Mouse (Mus musculus): ENCODE measurements at regions not wholly inside any gene's neighbourhood (a gene's known extent, or its start where the extent isn't known, plus 50 kb on each side); places are given as distances from the start of the nearest gene placed in this dataset.
A peak's percentile ranks its signal among the peaks of the same experiment; 100 is the strongest.

DNA sequence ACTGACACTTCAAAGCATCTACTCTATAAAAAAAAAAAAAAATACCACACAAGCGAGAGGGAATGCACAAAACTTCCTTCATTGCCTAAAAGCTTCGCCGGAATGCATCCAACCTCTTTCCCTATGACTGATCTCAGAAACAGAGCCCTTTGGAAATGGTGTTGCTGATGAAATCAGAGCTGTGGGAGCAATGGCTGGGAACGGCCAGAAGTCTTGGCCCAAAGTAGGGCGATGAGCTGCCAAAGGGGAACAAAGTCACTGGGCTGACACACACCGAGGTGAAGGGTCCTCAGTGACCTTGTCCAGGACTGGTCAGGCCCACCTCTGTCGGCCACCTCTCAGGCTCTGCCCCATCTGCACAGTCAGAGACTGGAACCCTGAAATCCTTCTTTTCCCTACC lies 353.6 kb upstream of the Arid1b start:
- intact Hi-C loops (cut with DNase I) = no loop called here
- peak; percentile 36 to 46 for DNase-seq

DNA sequence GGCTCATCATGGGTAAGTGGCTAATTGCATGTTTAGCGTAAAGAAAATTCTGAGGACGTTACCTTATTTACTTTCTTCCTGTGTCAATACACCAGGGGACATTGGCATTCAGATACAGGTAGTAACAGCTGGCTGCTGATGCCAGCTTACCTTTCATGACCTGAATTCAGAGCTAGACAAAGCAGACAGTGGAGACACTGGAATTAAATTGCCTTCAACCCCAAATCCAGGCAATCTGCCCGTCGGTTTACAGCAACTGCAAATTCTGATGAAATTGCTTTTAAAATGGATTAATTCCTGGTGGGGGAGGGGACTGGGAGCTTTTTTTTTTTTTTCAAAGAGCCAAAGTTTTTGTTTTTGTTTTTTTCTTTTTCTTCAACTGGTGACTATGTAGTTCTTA lies 353.0 kb upstream of the Arid1b start:
- DNase-seq = peak in 1 of 2 experiments; percentile 6
- intact Hi-C loops (cut with DNase I) = no loop called here

DNA sequence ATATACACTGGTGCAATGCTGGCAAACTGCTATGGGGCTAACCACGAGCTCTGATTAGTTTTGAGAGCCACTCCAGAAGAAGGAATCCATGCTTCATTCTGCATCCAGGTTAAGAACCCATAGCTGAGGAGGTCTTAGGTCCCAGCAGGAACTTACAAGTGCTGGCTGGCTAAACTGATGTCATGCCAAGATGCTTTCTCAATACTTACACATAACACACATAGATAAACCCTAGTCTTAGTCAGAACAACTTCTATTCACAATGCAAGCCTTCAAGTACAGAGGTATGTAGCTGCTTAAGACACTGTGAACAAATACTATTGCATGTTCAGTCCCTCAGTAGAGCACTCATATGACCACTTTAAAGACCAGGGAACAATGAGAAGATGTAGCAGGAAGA lies 352.1 kb upstream of the Arid1b start:
- intact Hi-C loops (cut with DNase I) = no loop called here
- DNase-seq = no peak

DNA sequence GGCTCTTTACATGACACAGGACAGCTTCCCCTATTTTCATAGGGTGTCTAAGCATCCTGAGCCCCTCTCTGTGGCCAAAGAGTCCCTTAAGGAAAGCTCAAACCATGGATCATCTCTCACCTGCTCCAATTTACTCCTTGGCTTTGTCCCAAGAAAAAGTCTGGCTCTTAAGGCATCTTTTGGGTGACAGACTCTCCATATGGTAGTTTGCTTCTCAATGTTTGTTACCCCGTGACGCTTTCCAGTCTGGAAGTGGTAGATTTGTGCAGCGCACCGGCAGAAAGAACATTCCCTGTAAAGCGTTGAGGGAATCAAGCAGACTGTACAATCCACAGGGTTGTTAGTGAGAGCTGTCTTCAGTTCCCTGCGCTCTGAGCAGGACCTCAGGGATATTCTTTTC lies 350.8 kb upstream of the Arid1b start:
- intact Hi-C loops (cut with DNase I) = no loop called here
- DNase-seq = no peak

DNA sequence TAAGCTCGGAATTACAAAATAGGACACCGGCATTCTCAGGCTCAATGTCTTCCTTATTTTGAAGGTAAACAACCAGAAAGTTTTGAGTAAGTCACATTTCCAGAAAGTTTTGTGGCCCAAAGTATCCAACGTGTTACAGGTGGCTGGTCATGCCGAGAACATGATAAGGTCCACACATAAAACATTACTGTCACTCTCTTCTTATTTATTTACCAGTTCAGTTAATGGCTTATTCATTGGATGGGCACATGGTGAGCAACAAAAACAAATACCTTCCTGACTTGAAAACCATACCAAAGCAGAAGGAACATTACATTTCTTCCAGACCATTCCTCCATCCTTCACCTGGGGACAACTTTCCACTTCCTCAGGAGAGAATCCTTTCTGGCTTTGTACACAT lies 345.5 kb upstream of the Arid1b start:
- intact Hi-C loops (cut with DNase I) = no loop called here
- no peak for DNase-seq

DNA sequence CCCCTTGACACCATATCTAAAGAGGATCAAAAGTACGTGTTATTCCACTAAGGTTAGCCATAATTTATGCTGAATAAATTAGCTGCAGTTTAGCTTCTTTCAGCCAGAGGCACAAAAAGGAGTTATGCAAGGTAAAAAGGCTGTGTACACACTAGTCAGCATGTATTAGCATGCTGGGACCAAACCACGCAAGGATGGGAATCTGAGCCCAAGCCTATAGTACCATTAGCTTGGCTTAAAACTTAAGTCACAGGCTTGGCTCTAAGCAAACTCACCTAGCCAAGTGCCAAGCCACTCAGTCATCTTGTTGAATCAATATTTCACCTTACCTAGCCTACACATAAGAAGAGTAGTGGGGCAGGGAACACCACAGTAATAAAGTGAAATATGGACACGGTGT lies 339.9 kb upstream of the Arid1b start:
- DNase-seq = no peak
- intact Hi-C loops (cut with DNase I) = no loop called here

DNA sequence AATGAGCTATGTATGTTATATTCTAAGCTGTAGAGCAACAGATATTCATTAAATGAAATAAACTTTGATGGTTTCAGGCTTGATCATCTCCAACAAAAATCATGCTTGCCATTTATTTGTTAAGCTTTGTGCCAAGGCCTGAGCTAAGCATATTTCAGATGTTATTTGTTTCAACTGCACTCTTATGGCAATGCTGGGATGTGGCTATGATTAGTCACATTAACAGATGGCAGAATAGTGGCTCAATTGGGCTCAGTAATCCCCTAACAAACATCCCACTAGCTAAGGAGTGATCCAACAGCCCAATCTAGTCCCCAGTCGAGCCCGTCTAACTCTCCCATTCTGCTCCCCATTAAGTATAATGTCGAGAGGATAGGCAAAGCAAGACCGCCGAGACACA lies 332.1 kb upstream of the Arid1b start:
- DNase-seq = no peak
- intact Hi-C loops (cut with DNase I) = no loop called here

DNA sequence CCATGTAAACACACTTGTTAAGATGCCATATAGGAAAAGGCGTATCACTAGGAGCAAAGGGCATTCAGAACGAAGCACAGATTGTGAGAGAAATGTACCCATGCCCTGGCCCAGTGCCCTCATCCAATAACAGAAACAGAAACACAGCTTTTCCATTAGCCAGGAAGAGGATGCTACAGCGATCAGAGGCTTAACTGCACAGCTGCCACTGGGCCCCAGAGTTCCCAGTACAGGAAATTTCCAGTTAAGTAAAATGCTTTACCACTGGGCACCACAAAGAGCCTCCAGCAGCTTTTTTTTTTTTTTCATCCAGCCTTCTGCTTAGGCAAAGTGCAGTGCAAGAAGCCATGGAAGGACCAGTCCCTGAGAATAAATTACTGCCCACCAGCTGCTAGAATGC lies 325.6 kb upstream of the Arid1b start:
- DNase-seq = no peak
- intact Hi-C loops (cut with DNase I) = no loop called here

DNA sequence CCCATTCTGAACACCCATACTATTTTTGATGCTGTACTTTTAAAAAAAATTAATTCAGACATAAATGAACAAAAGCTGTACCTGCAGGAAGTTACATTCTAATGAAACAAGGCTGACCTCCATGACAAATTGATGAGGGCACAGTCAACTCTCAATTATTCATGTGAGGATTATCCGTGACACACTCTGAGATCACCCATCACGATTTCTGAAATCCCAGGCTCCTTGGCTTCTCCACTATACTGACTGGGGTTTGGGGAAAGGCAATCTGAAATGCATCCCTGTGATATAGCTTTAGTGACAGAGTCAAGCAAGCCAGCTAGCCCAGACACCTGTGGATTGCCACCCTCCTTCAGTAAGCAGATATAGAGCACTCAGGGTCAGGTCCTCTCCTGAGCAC lies 320.9 kb upstream of the Arid1b start:
- no peak for DNase-seq
- intact Hi-C loops (cut with DNase I) = no loop called here

DNA sequence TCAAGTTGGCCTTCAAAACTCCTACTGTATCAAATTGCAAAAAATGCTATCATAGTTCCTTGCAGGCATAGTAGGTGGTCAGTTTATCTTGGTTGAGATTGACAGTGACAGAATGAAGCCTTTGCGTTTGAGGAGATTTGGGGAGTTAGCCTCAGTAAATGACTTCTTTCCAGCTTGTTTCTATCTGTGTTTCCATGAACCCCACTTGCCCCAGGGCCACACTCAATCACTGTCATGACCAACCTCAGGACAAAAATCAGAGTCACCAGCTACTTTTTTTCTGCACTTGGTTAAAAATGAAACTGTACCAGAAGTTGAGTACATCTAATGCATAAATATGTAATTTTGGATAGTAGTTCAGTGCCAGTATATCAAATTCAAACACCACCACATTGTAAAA lies 287.7 kb upstream of the Arid1b start:
- no peak for DNase-seq
- intact Hi-C loops (cut with DNase I) = no loop called here

DNA sequence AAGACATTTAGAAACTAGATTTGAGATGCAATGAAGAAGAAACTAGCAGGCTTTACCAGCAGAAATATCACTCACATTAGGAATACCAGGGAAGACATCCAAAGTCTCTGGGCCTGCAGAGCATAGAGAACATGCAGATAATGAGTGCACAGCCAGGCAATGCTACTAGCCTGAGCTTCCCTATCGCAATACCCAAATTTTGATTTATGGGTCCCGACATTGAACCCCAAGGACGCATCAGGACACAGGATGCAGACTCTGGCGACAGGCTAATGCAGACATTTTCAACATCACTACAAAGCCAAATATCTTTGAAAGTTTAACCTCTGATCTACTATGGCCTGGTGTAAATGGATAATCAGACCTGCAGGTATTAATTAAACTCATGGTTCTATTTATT lies 273.1 kb upstream of the Arid1b start:
- intact Hi-C loops (cut with DNase I) = no loop called here
- DNase-seq = no peak

DNA sequence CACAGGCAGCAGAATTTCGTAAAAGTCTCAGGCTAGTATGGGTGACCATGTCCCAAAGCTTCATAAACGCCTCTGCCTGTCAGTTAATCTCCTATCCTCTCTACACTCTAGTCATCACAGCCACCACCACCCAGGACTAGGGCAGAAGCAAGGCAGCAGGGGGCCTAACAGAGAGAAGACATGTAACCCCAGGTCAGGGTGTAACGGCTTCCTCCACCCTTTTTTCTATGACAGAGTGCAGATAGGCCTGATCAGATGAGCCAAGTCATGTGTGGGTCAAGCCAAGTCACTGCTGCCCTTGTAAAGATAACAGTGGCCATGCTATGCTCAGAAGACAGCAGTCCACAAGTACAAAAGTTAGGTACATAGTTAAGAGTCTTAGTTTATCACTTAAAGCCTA lies 270.1 kb upstream of the Arid1b start:
- intact Hi-C loops (cut with DNase I) = no loop called here

DNA sequence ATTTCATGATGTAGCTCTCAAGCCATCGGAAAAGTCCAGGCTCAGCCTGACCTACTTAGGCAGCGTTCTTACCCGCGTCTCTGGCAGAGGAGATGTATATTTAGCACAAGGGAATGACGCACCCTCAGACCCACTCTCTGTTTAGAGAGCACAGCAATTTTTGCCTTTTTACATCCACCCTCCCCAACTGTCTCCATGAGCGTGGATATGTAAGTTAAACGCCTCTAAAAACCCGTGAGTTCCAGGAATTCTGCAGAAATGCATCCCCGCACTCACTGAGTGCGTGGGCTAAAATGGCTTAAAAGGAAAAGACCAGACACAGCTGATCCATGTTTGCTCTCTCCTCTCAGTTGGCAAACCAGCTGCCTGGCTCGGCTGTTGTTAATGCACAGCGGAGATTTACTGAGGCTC lies 267.8 kb upstream of the Arid1b start:
- peak; percentile 30 to 37 for DNase-seq
- intact Hi-C loops (cut with DNase I) = no loop called here

More for the DNA sequence above, 270.1 kb upstream of the Arid1b start:
- no peak for DNase-seq

DNA sequence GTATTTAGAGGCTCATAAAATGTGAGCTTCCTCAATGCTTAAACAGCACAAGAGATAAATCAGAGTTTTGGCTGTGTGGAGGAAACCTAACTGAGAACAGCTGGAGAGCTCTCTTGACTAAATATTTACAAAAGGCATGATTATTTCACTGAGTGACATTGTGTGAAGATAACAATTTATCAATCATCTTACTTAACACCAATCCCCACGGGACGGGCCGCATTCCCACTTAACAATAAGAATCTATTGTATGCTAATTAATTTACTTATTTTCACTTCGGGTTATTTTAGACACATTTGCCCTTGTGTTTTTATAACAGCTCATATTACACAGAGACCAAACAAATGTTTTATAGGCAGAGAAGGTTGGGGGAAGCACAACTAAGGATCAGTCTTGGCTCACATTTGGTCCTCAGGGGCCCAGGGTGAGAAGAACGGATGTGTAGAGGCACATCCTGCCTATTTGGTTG lies 259.7 kb upstream of the Arid1b start:
- peak; percentile 66 to 67 for DNase-seq
- intact Hi-C loops (cut with DNase I) = no loop called here

DNA sequence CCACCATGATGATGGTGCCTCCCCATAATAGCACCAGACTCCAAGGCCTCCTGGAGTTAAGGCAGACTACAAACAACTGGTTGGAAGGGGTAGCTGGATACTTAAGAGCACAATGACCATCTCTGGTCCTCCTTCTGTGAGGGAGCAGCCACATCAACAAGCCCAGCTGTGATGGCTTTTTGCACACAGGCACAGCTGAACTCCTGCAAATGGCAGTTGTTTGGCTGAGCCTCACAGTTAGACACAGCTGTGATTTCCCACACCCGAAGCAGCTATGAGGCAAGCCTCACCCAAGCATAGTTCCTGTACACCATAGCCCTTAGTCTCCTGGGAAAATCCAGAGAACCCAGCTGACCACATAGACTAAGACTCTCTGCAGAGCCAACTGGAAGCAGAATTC lies 258.9 kb upstream of the Arid1b start:
- DNase-seq = peak; percentile 70 to 77
- intact Hi-C loops (cut with DNase I) = no loop called here

DNA sequence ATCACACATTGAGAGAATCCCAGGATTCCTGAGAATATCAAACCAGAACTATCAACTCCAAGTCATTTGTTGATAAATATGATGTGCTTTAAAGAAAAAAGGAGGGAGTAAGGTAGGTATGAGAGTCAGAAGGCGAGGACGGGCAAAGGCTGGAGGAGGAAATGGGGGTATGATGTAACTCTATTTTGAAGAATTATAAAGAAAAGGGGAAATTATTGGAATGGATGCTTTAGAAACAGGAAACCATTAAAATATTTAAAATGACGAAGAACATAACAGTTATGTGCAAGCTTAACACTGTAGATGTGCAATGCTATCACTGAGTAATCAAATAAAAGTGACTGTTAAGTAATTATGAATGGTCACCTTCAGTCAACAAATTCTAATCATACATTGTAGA lies 257.4 kb upstream of the Arid1b start:
- intact Hi-C loops (cut with DNase I) = no loop called here
- DNase-seq = no peak

DNA sequence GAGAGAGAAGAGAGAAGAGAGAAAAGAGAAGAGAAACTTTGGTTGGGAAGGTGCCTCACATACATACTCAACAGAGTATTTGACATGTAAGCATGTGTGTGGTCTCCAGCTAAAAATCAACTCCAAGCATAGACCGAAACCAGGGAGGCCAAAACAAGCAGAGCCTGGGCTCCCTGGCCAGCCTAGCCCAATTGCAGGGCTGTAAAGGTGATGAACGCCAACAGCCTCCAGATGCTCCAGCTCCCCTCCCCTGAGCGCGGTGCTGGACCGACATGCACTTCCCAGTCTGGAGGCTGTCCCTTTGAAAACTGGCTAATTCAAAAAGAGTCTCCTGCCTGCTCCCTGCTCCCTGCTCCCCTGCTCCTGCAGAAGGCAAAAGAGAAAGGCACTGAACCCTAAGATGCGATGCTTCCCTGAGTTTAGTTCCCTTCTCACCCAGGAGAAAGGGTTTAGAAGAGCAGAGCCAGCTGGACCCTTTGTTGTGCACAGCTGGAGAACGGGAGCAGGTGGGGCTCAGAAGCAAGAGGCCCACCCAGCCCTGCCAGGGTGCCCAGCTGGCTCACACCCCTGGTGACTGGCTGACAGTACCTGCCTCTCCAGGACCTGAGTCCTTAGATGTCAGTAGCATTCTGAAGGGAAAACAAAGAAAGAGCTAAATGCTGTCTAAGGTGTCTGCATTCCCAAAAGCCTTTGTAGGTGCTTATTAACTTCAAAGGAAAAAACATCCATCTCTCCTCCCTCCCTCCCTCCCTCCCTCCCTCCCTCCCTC lies 255.2 kb upstream of the Arid1b start:
- intact Hi-C loops (cut with DNase I) = no loop called here

DNA sequence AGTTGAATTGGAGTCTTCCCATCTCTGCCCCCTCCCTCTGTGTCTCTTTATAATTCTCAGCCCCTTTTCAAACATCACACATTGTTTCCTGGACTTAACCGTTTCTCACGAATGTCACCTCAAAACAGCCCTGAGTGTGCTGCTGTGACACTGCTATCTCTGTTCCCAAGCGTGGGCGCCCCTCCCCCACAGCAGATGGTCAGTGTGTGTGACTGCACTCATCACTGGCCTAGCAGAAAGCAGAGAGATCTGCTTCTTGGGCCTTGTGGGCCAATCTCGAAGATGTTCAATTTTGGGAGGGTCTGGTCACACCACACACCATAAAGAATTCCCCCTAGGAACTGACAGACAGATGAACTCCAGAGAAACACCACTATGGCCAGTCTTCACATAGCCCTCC lies 253.3 kb upstream of the Arid1b start:
- intact Hi-C loops (cut with DNase I) = no loop called here
- peak; percentile 35 to 38 for DNase-seq

More for the DNA sequence above, 255.2 kb upstream of the Arid1b start:
- DNase-seq = peak; percentile 17 to 40

DNA sequence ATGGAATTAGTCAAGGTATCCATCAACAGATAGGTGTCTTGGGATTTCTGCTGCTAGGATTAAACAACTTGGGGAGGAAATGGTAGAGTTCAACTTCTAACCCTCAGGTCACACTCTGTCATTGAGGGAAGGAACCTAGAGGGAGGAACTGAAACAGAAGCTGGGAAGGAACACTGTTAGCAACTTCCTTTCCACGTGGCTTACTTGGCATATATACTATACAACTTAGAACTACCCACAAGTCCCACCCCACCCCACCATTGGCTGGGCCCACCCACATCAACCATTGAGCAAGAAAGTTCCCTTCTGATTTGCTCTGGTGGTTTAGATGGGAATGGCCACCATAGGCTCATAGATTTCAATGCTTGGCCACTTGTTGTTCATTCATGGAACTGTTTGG lies 251.8 kb upstream of the Arid1b start:
- intact Hi-C loops (cut with DNase I) = no loop called here

DNA sequence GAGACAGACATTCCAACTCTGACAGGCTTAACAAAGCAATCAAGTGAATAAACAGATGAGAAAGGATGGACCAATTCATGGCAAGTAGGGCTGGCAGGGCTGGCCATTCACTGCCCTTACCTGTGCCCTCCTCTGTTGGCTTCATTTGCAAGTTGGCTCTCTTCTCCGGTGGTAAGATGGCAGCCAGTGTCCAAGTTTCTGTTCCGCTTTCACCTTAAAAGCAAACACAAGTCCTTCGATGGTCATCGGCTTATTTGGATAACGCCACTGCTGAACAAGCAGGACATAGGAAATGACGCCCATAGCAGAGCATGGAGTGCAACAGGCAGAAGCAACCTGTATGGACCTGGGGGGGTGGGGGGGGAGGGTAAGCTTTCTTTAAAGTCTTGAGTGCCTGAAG lies 231.2 kb upstream of the Arid1b start:
- DNase-seq = no peak
- intact Hi-C loops (cut with DNase I) = no loop called here

More for the DNA sequence above, 251.8 kb upstream of the Arid1b start:
- no peak for DNase-seq

DNA sequence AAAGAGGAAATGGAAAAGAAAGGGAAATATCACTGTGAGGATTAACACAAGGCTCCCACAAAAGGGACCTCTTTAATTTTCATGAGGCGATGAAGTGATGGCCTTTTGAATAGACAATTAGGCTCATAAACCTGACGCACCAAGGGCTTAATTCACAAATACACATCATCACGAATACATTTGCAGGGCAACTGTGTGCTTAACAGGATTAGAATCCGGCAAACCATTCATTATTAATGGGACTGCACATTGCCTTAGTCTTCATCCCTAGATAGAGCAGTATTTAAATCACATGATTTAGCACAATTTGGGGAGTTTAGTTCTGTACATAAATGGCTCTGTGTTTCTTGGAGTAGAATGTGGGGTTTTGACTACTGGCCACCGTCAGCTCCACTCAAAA lies 228.4 kb upstream of the Arid1b start:
- intact Hi-C loops (cut with DNase I) = no loop called here
- DNase-seq = no peak

DNA sequence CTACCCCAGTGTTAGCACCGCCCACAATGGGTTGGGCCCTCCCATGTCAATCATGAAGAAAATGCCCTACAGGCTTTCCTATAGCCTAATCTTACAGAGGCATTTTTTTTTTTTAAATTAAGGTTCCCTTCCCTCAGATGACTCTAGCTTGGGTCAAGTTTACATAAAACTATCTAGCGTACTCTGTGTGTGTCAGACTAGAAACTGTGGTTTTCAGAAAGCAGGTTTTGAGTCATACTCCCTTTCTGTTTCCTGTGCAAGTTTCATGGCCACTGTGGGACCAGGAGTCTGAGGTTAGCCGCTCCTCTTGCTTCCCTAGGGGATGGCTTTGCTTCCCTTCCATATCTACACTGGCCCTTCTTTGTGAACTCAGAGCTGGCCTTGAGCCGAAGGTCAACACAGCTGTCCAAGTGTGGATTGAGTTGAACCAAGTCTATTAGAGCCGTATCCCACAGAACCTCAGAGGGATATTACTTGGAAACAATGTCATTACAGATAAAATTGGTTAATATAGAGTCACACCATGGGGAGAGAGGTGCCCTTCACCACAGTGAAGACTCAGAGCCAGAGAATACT lies 226.1 kb upstream of the Arid1b start:
- intact Hi-C loops (cut with DNase I) = no loop called here
- DNase-seq = peak; percentile 58 to 59

DNA sequence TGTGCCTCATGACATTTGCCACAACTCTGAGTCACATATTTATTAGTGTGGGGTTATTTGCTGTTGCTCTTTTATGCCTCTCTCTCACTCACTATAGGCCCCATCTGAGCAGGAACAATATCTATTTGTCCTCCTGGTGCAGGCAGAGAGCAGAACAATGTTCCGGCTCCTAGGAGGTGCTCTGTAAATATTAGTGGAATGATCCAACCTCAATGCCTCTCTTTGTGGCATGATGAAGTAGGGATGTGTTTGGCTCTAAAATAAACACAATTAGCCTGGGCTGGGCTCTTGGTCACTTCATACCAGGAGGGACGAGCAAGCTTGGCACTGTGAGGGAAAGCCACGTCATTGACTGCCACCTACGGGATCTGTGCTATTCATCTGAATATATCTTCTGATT lies 224.8 kb upstream of the Arid1b start:
- DNase-seq = no peak
- intact Hi-C loops (cut with DNase I) = no loop called here
